Mouse (Mus musculus) olfactory bulb, adult 2 months (tissue): ENCODE measurements around the gene Sos1.

ENCODE experiments used
- CTCF ChIP-seq: fragments of 200-500 bp; IDR thresholded peaks from 2 replicates; pipeline ENCODE4 v1.5.1; 2012; ENCODE audit warnings: low read depth, mild to moderate bottlenecking, low read length, moderate library complexity; ENCODE audit not compliant: insufficient read depth
- POLR2A ChIP-seq: fragments of 200-500 bp; IDR thresholded peaks from 2 replicates; pipeline ENCODE4 v1.6.1; 2012; ENCODE audit warnings: mild to moderate bottlenecking, low read depth, low read length, moderate library complexity; ENCODE audit not compliant: insufficient read depth

- TF ChIP-seq CTCF (no peak), POLR2A (no peak)
Observed at GRCm38 (mm10) chr17:80477679-80478078, 2.6 kb downstream of the Sos1 start.
